Mouse (Mus musculus) small intestine, adult 2 months (tissue): ENCODE data around the gene Htra2. TPM values are rescaled to one million over a fixed set of nuclear protein-coding genes. Genes with fewer than 3 reads are reported as not detected.

Source experiments
- H3K27ac ChIP-seq: fragments of 200-500 bp; 2 replicates; pipeline ENCODE4 v1.5.1; 2012; ENCODE audit warnings: low read depth, low read length, control low read depth, inconsistent platforms; ENCODE audit not compliant: insufficient read depth
- H3K27me3 ChIP-seq: fragments of 200-500 bp; 2 replicates; pipeline ENCODE4 v1.6.1; 2012; ENCODE audit warnings: mild to moderate bottlenecking, moderate library complexity, low read length, inconsistent platforms; ENCODE audit not compliant: control insufficient read depth, insufficient read depth
- H3K36me3 ChIP-seq: fragments of 200-500 bp; 2 replicates; pipeline ENCODE4 v1.6.1; 2012; ENCODE audit warnings: mild to moderate bottlenecking, low read length, control low read depth, inconsistent platforms; ENCODE audit not compliant: control insufficient read depth, insufficient read depth
- H3K4me1 ChIP-seq: fragments of 200-500 bp; 2 replicates; pipeline ENCODE4 v1.6.1; 2012; ENCODE audit warnings: low read length, inconsistent platforms, mixed read lengths; ENCODE audit not compliant: control insufficient read depth, insufficient read depth, insufficient read length
- H3K4me3 ChIP-seq: fragments of 200-500 bp; 2 replicates; pipeline ENCODE4 v1.5.1; 2012; ENCODE audit warnings: low read depth, mild to moderate bottlenecking, control low read depth, inconsistent platforms, low read length, moderate library complexity
- CTCF ChIP-seq: fragments of 200-500 bp; IDR thresholded peaks from 2 replicates; pipeline ENCODE4 v1.5.1; 2012; ENCODE audit warnings: low read depth, mild to moderate bottlenecking, control low read depth, inconsistent platforms, low read length, moderate library complexity, mixed read lengths; ENCODE audit not compliant: insufficient replicate concordance, insufficient read length; ENCODE audit errors: extremely low read depth
- POLR2A ChIP-seq: fragments of 200-500 bp; IDR thresholded peaks from 2 replicates; pipeline ENCODE4 v1.6.1; 2012; ENCODE audit warnings: low read depth, mild to moderate bottlenecking, control low read depth, inconsistent platforms, low read length, moderate library complexity
- WGBS: fragments of 180-500 bp; shearing (Covaris S2); methylation state at CpG from one replicate; pipeline ENCODE4 v1.1.7; 2018; 5-methylcytosine and 5-hydroxymethylcytosine counted together
- polyA plus RNA-seq: library from polyadenylated mRNA; depleted of rRNA; stranded (reverse); fragments of >200 nt; gene quantifications from 2 replicates; pipeline ENCODE4 v1.2.3, GENCODE M21; 2012

Gene Htra2
- polyA plus RNA-seq, 1 experiment: 24.3 TPM

- WGBS: 89% methylated on average over 4 of the region's 4 CpGs
- H3K27ac ChIP-seq: no peak overlapping the region
- no peak overlapping the region for H3K4me3 ChIP-seq
- H3K4me1 ChIP-seq: no peaks in the 10 kb centered on the region
- TF ChIP-seq CTCF (no peak), POLR2A (no peak)
- H3K27me3 ChIP-seq: no peaks in the 10 kb centered on the region
- H3K36me3 ChIP-seq: no peaks in the 10 kb centered on the region
These were observed 29.9 kb downstream of the Htra2 start for GRCm38 (mm10) chr6:83025221-83025620.

- no peak for TF ChIP-seq POLR2A
- no peak for TF ChIP-seq CTCF
These were observed 30.7 kb downstream of the Htra2 start for GRCm38 (mm10) chr6:83024421-83024820.

DNA sequence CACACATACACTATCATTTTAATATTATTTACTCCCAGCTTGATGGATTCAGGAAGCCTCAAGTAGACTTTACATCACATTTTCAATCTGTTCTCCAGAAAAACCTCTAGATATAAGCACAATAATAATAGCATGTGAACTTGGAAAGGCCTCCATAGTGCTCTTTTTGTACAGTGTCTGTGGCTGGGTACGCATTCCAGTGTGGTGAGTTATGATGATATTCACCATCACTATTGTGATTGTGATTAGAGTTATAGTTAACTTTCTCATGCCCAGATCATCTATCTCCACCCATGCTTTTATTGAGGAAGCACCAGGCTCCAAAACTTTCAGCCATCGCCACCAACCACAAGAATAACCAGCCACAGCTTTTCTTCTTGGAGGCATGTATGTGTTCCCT lies 31.3 kb downstream of the Htra2 start:
- no peak overlapping the region for H3K4me3 ChIP-seq
- no peaks in the 10 kb centered on the region for H3K36me3 ChIP-seq
- H3K4me1 ChIP-seq: no peaks in the 10 kb centered on the region
- H3K27me3 ChIP-seq: no peaks in the 10 kb centered on the region
- WGBS: 88% methylated on average over 2 of the region's 2 CpGs
- no peak overlapping the region for H3K27ac ChIP-seq
- TF ChIP-seq POLR2A (no peak), CTCF (no peak)

More at GRCm38 (mm10) chr6:83024421-83024820, 30.7 kb downstream of the Htra2 start:
- H3K27me3 ChIP-seq: no peaks in the 10 kb centered on the region
- 70% methylated on average over 4 of the region's 4 CpGs for WGBS
- no peaks in the 10 kb centered on the region for H3K4me1 ChIP-seq
- no peaks in the 10 kb centered on the region for H3K36me3 ChIP-seq
- no peak overlapping the region for H3K4me3 ChIP-seq
- H3K27ac ChIP-seq: no peak overlapping the region

DNA sequence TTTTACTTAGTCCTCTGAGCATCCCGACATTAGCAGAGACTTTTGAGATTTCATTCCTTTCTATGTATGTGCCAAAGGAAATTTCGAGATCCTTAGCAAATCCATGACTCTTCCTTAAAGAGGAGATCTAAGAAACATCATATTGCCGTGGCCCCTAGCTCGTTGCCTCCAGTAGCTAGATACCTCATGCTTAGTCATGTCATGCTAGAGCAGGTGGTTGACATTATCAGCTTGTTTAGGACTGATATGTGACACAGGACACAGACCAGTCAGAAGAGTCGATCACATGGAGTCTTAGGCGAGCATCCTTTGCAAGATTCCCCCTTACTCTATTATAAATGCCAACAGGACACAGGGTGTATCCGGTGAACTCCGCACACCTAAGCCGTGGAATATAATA lies 32.1 kb downstream of the Htra2 start:
- 84% methylated on average over 9 of the region's 9 CpGs for WGBS
- Histone ChIP-seq H3K36me3 (no peaks in the 10 kb centered on the region), H3K4me1 (no peaks in the 10 kb centered on the region), H3K27ac (no peak overlapping the region), H3K27me3 (no peaks in the 10 kb centered on the region), H3K4me3 (no peak overlapping the region)
- TF ChIP-seq CTCF (no peak), POLR2A (no peak)

GRCm38 (mm10) chr6:83020836-83021593 lies 34.1 kb downstream of the Htra2 start:
- peaks cover 11% of the 10 kb centered on the region; the same call in 1 of the 2 replicates for H3K4me1 ChIP-seq
- no peaks in the 10 kb centered on the region for H3K27me3 ChIP-seq
- H3K27ac ChIP-seq: no peak overlapping the region
- 84% methylated on average over 4 of the region's 4 CpGs for WGBS
- TF ChIP-seq POLR2A (no peak), CTCF (no peak)
- H3K36me3 ChIP-seq: no peaks in the 10 kb centered on the region
- H3K4me3 ChIP-seq: no peak overlapping the region

DNA sequence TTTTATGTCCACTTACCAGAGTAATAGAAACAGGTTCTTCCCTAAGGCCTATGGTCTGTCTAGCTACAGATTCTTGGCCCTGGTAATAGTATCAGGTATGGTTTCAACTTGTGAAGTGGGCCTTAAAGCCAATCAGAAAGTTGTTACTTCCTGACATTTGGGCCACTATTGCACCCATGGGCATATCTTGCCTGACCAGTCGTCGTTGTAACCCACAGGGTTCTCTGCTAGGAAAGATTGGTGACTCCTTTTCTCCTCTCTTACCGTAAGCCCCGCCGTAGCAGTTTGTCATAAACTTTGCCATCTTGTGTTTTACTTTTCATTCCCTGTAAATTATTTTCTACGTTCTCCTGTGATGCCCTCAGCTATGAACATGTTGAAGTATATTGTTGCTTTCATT lies 35.0 kb downstream of the Htra2 start:
- Histone ChIP-seq H3K27me3 (no peaks in the 10 kb centered on the region), H3K4me1 (peaks cover 13% of the 10 kb centered on the region; the same call in 1 of the 2 replicates), H3K36me3 (no peaks in the 10 kb centered on the region), H3K4me3 (no peak overlapping the region), H3K27ac (no peak overlapping the region)
- no peak for TF ChIP-seq CTCF
- no peak for TF ChIP-seq POLR2A
- 87% methylated on average over 6 of the region's 6 CpGs for WGBS

DNA sequence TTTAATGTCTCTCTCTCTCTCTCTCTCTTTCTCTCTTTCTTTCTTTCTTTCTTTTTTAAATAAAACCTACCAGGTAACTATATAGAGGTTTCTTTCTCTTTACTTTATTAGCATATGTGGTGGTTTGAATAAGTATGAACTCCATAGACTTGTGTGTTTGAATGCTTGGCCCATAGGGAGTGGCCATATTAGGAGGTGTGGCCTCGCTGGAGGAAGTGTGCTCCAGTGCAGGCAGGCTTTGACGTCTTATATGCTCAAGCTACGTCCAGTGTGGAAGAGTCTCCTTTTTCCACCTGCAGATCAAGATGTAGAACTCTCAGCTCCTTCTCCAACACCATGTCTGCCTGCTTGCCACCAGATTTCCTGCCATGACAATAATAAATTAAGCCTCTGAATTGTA lies 36.0 kb downstream of the Htra2 start:
- H3K27me3 ChIP-seq: no peaks in the 10 kb centered on the region
- H3K4me1 ChIP-seq: peaks cover 16% of the 10 kb centered on the region; the same call in 1 of the 2 replicates
- 82% methylated on average over 3 of the region's 3 CpGs for WGBS
- H3K36me3 ChIP-seq: no peaks in the 10 kb centered on the region
- TF ChIP-seq POLR2A: no peak
- no peak overlapping the region for H3K27ac ChIP-seq
- H3K4me3 ChIP-seq: no peak overlapping the region

- Histone ChIP-seq H3K4me3 (no peak overlapping the region), H3K27ac (no peak overlapping the region), H3K27me3 (no peaks in the 10 kb centered on the region), H3K4me1 (peaks cover 16% of the 10 kb centered on the region; the same call in 1 of the 2 replicates), H3K36me3 (no peaks in the 10 kb centered on the region)
- TF ChIP-seq POLR2A (no peak), CTCF (no peak)
- 40% methylated on average over 3 of the region's 3 CpGs for WGBS
These were observed 37.9 kb downstream of the Htra2 start for GRCm38 (mm10) chr6:83017190-83017589.
